Mouse (Mus musculus): Measurements from ENCODE around the gene Tecr. TPM values are rescaled to one million over a fixed set of nuclear protein-coding genes. Genes with fewer than 3 reads are reported as not detected.
"Not testable (repeated sequence)": the region's sequence is repeated elsewhere in the genome, so short reads cannot be mapped to it uniquely, and the experiment has no call there.

Tecr gene
- polyA plus RNA-seq, 1 experiment from 2014 or later: 468 TPM

- H3K27me3 ChIP-seq (replicated peaks; ENCODE audit: control insufficient read depth, insufficient read depth, low read length): no peaks in the 10 kb centered on the region
- H3K4me1 ChIP-seq (replicated peaks; ENCODE audit: control insufficient read depth, insufficient read depth, low read length): peaks cover 21% of the 10 kb centered on the region
- peak overlapping the region; percentile 94 for H3K4me2 ChIP-seq
- DNase-seq (ENCODE audit: low spot score) (no peak), ATAC-seq (replicated peaks; ENCODE audit: low FRiP score) (no peak)
- WGBS: 84% methylated on average over 10 of the region's 10 CpGs
- no peaks in the 10 kb centered on the region for H3K9me3 ChIP-seq (ENCODE audit: control insufficient read depth, low read length)
- peak overlapping the region; percentile 96 for H3K9ac ChIP-seq (ENCODE audit: low read depth, low read length)
- H3K36me3 ChIP-seq (ENCODE audit: control insufficient read depth, insufficient read depth, low read length): peaks cover 31% of the 10 kb centered on the region; the same call in 1 of the 2 replicates
- peak overlapping the region; percentile 84 for H3K4me3 ChIP-seq (ENCODE audit: low read depth, low read length)
- H3K27ac ChIP-seq (ENCODE audit: low read depth, low read length): no peak overlapping the region
Measured at GRCm38 (mm10) chr8:83609547-83610180, 1.9 kb upstream of the Tecr start.

- WGBS: 27% methylated on average over 9 of the region's 9 CpGs
- H3K4me1 ChIP-seq (replicated peaks; ENCODE audit: control insufficient read depth, insufficient read depth, low read length): peaks cover 21% of the 10 kb centered on the region
- H3K4me3 ChIP-seq (ENCODE audit: low read depth, low read length): peak overlapping the region; percentile 84
- H3K9ac ChIP-seq (ENCODE audit: low read depth, low read length): peak overlapping the region; percentile 96
- ATAC-seq (replicated peaks; ENCODE audit: low FRiP score): no peak
- peaks cover 31% of the 10 kb centered on the region; the same call in 1 of the 2 replicates for H3K36me3 ChIP-seq (ENCODE audit: control insufficient read depth, insufficient read depth, low read length)
- H3K4me2 ChIP-seq: peak overlapping the region; percentile 94
- DNase-seq (ENCODE audit: low spot score): no peak
- no peaks in the 10 kb centered on the region for H3K9me3 ChIP-seq (ENCODE audit: control insufficient read depth, low read length)
- H3K27me3 ChIP-seq (replicated peaks; ENCODE audit: control insufficient read depth, insufficient read depth, low read length): no peaks in the 10 kb centered on the region
- peak overlapping the region; percentile 98 for H3K27ac ChIP-seq (ENCODE audit: low read depth, low read length)
Measured at GRCm38 (mm10) chr8:83609086-83609485, 1.3 kb upstream of the Tecr start.

GRCm38 (mm10) chr8:83608398-83608829 is 643 bp upstream of the Tecr start:
- Histone ChIP-seq H3K9me3 (ENCODE audit: control insufficient read depth, low read length) (no peaks in the 10 kb centered on the region), H3K27me3 (replicated peaks; ENCODE audit: control insufficient read depth, insufficient read depth, low read length) (no peaks in the 10 kb centered on the region), H3K27ac (ENCODE audit: low read depth, low read length) (peak overlapping the region; percentile 98), H3K4me3 (ENCODE audit: low read depth, low read length) (peak overlapping the region; percentile 84), H3K36me3 (ENCODE audit: control insufficient read depth, insufficient read depth, low read length) (peaks cover 26% of the 10 kb centered on the region; the same call in 1 of the 2 replicates), H3K4me2 (peak overlapping the region; percentile 94), H3K9ac (ENCODE audit: low read depth, low read length) (peak overlapping the region; percentile 96), H3K4me1 (replicated peaks; ENCODE audit: control insufficient read depth, insufficient read depth, low read length) (peaks cover 21% of the 10 kb centered on the region)
- DNase-seq (ENCODE audit: low spot score) (peak; percentile 81), ATAC-seq (replicated peaks; ENCODE audit: low FRiP score) (peak; percentile 78)
- under 1% methylated on average over 51 of the region's 51 CpGs for WGBS

GRCm38 (mm10) chr8:83602650-83603029 is 5.1 kb downstream of the Tecr start:
- H3K9me3 ChIP-seq (ENCODE audit: control insufficient read depth, low read length): no peaks in the 10 kb centered on the region
- H3K4me1 ChIP-seq (replicated peaks; ENCODE audit: control insufficient read depth, insufficient read depth, low read length): peaks cover 22% of the 10 kb centered on the region
- H3K27me3 ChIP-seq (replicated peaks; ENCODE audit: control insufficient read depth, insufficient read depth, low read length): no peaks in the 10 kb centered on the region
- H3K4me2 ChIP-seq: no peak overlapping the region
- 80% methylated on average over 2 of the region's 2 CpGs for WGBS
- no peak for DNase-seq (ENCODE audit: low spot score)
- H3K9ac ChIP-seq (ENCODE audit: low read depth, low read length): no peak overlapping the region
- no peak overlapping the region; the same call in 1 of the 2 replicates for H3K27ac ChIP-seq (ENCODE audit: low read depth, low read length)
- ATAC-seq (replicated peaks; ENCODE audit: low FRiP score): no peak
- H3K36me3 ChIP-seq (ENCODE audit: control insufficient read depth, insufficient read depth, low read length): no peaks in the 10 kb centered on the region
- H3K4me3 ChIP-seq (ENCODE audit: low read depth, low read length): no peak overlapping the region

- H3K4me2 ChIP-seq: peak overlapping the region; percentile 6
Measured at GRCm38 (mm10) chr8:83599814-83600213, 8.0 kb downstream of the Tecr start.

DNA sequence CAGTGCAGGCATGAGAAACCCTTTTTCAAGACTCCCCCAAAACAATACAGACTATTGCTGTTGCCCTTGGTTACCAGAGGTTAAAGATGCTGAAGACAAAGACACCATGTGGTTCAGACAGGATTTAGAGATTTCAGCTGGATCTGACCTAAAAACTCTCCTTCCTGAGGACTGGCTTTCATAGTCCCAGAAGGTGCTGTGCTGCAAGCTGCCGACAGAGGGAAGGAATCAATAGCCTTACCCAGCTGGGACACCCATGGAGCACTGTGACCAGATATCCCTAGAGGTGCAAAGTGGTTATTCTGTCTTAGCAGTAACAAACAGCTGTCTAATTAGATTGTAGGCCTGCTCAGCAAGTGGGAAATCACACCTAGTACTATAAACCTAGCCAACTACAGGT is 9.6 kb downstream of the Tecr start:
- no peak overlapping the region for H3K9ac ChIP-seq (ENCODE audit: low read depth, low read length)
- H3K27ac ChIP-seq (ENCODE audit: low read depth, low read length): no peak overlapping the region
- ATAC-seq (replicated peaks; ENCODE audit: low FRiP score): no peak
- no peaks in the 10 kb centered on the region for H3K9me3 ChIP-seq (ENCODE audit: control insufficient read depth, low read length)
- 31% methylated on average over 1 of the region's 1 CpGs for WGBS
- H3K27me3 ChIP-seq (replicated peaks; ENCODE audit: control insufficient read depth, insufficient read depth, low read length): no peaks in the 10 kb centered on the region
- no peak overlapping the region for H3K4me3 ChIP-seq (ENCODE audit: low read depth, low read length)
- DNase-seq (ENCODE audit: low spot score): no peak
- no peaks in the 10 kb centered on the region for H3K36me3 ChIP-seq (ENCODE audit: control insufficient read depth, insufficient read depth, low read length)
- H3K4me1 ChIP-seq (replicated peaks; ENCODE audit: control insufficient read depth, insufficient read depth, low read length): peaks cover 19% of the 10 kb centered on the region
- H3K4me2 ChIP-seq: no peak overlapping the region

More at GRCm38 (mm10) chr8:83599814-83600213, 8.0 kb downstream of the Tecr start:
- H3K27ac ChIP-seq (ENCODE audit: low read depth, low read length): peak overlapping the region; percentile 74
- peak; percentile 33 for ATAC-seq (replicated peaks; ENCODE audit: low FRiP score)
- H3K27me3 ChIP-seq (replicated peaks; ENCODE audit: control insufficient read depth, insufficient read depth, low read length): no peaks in the 10 kb centered on the region
- H3K4me3 ChIP-seq (ENCODE audit: low read depth, low read length): no peak overlapping the region
- H3K36me3 ChIP-seq (ENCODE audit: control insufficient read depth, insufficient read depth, low read length): no peaks in the 10 kb centered on the region
- peaks cover 17% of the 10 kb centered on the region for H3K4me1 ChIP-seq (replicated peaks; ENCODE audit: control insufficient read depth, insufficient read depth, low read length)
- DNase-seq (ENCODE audit: low spot score): no peak
- H3K9ac ChIP-seq (ENCODE audit: low read depth, low read length): no peak overlapping the region
- H3K9me3 ChIP-seq (ENCODE audit: control insufficient read depth, low read length): no peaks in the 10 kb centered on the region

- 28% methylated on average over 3 of the region's 3 CpGs for WGBS
- Histone ChIP-seq H3K27ac (ENCODE audit: low read depth, low read length) (no peak overlapping the region), H3K9ac (ENCODE audit: low read depth, low read length) (no peak overlapping the region), H3K36me3 (ENCODE audit: control insufficient read depth, insufficient read depth, low read length) (no peaks in the 10 kb centered on the region), H3K9me3 (ENCODE audit: control insufficient read depth, low read length) (no peaks in the 10 kb centered on the region), H3K4me3 (ENCODE audit: low read depth, low read length) (no peak overlapping the region), H3K4me1 (replicated peaks; ENCODE audit: control insufficient read depth, insufficient read depth, low read length) (peaks cover 24% of the 10 kb centered on the region), H3K27me3 (replicated peaks; ENCODE audit: control insufficient read depth, insufficient read depth, low read length) (no peaks in the 10 kb centered on the region), H3K4me2 (no peak overlapping the region)
- no peak for ATAC-seq (replicated peaks; ENCODE audit: low FRiP score)
- DNase-seq (ENCODE audit: low spot score): no peak
Measured at GRCm38 (mm10) chr8:83596369-83596768, 11.4 kb downstream of the Tecr start.

DNA sequence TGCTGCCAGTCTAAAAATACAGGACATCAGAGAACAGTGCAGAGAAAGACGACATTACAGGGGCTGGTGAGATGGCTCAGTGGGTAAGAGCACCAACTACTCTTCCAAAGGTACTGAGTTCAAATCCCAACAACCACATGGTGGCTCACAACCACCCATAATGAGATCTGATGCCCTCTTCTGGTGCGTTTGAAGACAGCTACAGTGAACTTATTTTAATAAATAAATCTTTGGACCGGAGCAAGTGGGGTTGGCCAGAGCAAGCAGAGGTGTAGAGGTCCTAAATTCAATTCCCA is 12.8 kb downstream of the Tecr start:
- ATAC-seq (replicated peaks; ENCODE audit: low FRiP score); DNase-seq (ENCODE audit: low spot score); H3K36me3 ChIP-seq (ENCODE audit: control insufficient read depth, insufficient read depth, low read length); H3K9me3 ChIP-seq (ENCODE audit: control insufficient read depth, low read length); H3K27me3 ChIP-seq (replicated peaks; ENCODE audit: control insufficient read depth, insufficient read depth, low read length): not testable (repeated sequence)
- Histone ChIP-seq H3K4me1 (replicated peaks; ENCODE audit: control insufficient read depth, insufficient read depth, low read length) (peaks cover 20% of the 10 kb centered on the region), H3K4me3 (ENCODE audit: low read depth, low read length) (peak overlapping the region; percentile 90), H3K9ac (ENCODE audit: low read depth, low read length) (peak overlapping the region; percentile 74), H3K27ac (ENCODE audit: low read depth, low read length) (peak overlapping the region; percentile 90), H3K4me2 (peak overlapping the region; percentile 76)
- WGBS: 54% methylated on average over 3 of the region's 3 CpGs

All from liver, embryonic 11.5 days (tissue).